15 mouse cellular contexts compared by ENCODE assay signal in genomic region chr2:32795748-32796418, GRCm38 (mm10). TPM values are rescaled to one million over a fixed set of nuclear protein-coding genes. Genes with fewer than 3 reads are reported as not detected.
"Had no signal": no experiment of that assay in that cellular context is flagged by ENCODE, and none has a peak within 500 bp of the region (broad histone marks: within the 10 kb centered on the region; RNA-seq: fewer than 3 reads in every experiment).

No protein-coding gene starts in this region.

- ATAC-seq: midbrain, embryonic 15.5 days had no signal

- H3K4me1 ChIP-seq: liver, embryonic 13.5 days; midbrain, embryonic 15.5 days had no signal

- H3K4me3 ChIP-seq: layer of hippocampus, adult 2 months; left cerebral cortex, adult 2 months; liver, embryonic 13.5 days; midbrain, embryonic 15.5 days had no signal

- DNase-seq: kidney, postnatal 25 days; layer of hippocampus, postnatal 36 days; liver, embryonic 13.5 days; lung, adult 2 months; lung, postnatal 14 days; thymus, adult 18-20 months; thymus, postnatal 4 days had no signal

- H3K4me2 ChIP-seq: liver, embryonic 13.5 days; midbrain, embryonic 11.5 days; midbrain, embryonic 15.5 days had no signal

- H3K9ac ChIP-seq: liver, embryonic 13.5 days; midbrain, embryonic 15.5 days had no signal

- H3K27ac ChIP-seq: kidney, postnatal 0 days; layer of hippocampus, adult 2 months; left cerebral cortex, adult 2 months; liver, embryonic 13.5 days; midbrain, embryonic 15.5 days had no signal

- H3K27me3 ChIP-seq: liver, embryonic 13.5 days; midbrain, embryonic 15.5 days had no signal

- H3K9me3 ChIP-seq: liver, embryonic 13.5 days; midbrain, embryonic 15.5 days had no signal

RNA-seq across cellular contexts. Expression of gene Cfap157, which starts 11.7 kb away (rescaled TPM):
- polyA plus RNA-seq: large intestine, adult 2 months; liver, adult 2 months; spleen, adult 2 months had no signal
